Mouse (Mus musculus) spleen, adult 2 months (tissue): ENCODE results near the gene Zfp595.

Experiments
- CTCF ChIP-seq: fragments of 200-500 bp; IDR thresholded peaks from 2 replicates; pipeline ENCODE4 v1.5.1; 2011; ENCODE audit warnings: mild to moderate bottlenecking, inconsistent platforms; ENCODE audit not compliant: insufficient read depth, insufficient read length, insufficient replicate concordance; ENCODE audit errors: extremely low read depth
- POLR2A ChIP-seq: fragments of 200-500 bp; IDR thresholded peaks from 2 replicates; pipeline ENCODE4 v1.6.1; 2011; ENCODE audit warnings: low read depth, low read length, inconsistent platforms

DNA sequence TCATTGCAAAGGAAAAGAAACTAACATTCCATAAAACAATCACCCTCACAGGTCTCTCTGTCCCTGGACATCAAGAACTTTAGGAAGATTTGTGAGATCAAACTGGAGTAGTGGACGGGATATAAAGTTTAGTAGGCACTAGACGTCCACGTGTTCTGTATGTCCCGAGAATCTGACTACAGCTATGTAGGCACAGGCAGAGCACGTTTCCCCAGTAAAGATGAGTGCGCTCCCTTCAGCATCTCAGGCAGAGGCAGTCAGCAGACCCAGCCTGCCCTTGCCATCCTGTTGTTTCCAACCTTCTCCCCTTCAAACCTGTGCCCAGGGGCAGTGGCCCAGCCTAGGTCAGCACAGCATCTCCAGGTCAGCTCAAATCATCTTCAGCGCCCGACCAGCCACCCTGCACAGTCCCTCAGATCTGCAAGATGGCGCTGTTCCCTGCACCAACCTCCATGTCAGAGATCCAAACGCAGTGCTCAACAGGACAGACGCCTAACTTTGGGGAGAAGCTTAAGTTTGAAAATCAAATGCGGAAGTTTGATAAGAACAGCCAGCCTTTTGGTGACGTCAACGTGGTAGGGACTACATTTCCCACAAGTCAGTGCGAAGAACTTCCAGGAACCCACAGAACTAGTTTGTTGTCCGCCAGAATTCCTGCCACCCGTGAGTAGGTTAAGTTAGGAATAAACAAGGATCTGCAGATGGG, at the start of gene Zfp595:
- TF ChIP-seq CTCF (peak; percentile 28; the same call in 1 of the 2 replicates), POLR2A (no peak)
